Mouse (Mus musculus): ENCODE results near the gene Nans.
A peak's percentile ranks its signal among the peaks of the same experiment; 100 is the strongest.

The Nans gene

GRCm38 (mm10) chr4:46532926-46533325, 43.9 kb downstream of the Nans start:
- no peak for DNase-seq (ENCODE audit: low read depth, low spot score)

- DNase-seq (ENCODE audit: low read depth, low spot score) = no peak
Observed at GRCm38 (mm10) chr4:46533934-46534720, 45.1 kb downstream of the Nans start.

DNA sequence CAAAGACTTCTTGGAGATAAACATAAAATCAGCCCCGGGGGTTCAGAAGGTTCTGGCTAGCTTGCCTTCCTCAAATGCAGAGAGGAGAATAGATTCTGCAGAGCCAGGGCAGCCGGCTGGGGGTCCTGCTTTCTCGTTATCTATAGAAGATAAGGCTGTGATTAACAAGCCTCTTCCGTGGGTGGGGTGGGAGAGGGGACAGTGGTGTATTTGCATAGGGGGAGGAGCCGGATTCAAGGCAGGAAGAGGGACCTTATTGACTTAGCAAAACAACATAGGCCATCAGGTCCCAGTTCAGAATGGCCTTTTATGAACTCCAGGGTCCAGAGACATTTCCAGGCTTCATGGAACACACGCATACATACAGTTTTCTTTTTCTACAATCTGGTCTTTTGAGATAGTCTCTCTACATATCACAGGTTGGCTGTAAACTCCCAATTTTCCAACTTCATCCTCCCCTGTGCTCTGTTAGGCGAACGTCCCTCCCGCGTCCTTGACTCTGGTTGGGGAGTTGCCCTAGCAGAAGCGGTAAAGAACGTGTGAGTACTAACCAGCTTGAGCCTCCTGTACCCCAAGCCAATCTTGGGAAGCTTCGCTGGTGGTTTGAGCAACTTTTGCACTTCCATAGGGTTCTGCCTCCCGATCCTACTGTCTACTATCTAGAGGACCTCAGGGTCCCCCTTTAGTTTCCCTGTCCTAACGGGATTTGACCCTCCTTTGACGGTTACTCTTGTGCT, 46.2 kb downstream of the Nans start:
- peak; percentile 80 for DNase-seq (ENCODE audit: low read depth, low spot score)

- DNase-seq (ENCODE audit: low read depth, low spot score) = peak; percentile 85
Observed at GRCm38 (mm10) chr4:46535840-46536361, 46.9 kb downstream of the Nans start, which contains the start of gene Trim14. Trim14 (minus strand) TSS chr4:46536141.

GRCm38 (mm10) chr4:46539167-46539566, 50.1 kb downstream of the Nans start:
- DNase-seq (ENCODE audit: low read depth, low spot score) = no peak

DNA sequence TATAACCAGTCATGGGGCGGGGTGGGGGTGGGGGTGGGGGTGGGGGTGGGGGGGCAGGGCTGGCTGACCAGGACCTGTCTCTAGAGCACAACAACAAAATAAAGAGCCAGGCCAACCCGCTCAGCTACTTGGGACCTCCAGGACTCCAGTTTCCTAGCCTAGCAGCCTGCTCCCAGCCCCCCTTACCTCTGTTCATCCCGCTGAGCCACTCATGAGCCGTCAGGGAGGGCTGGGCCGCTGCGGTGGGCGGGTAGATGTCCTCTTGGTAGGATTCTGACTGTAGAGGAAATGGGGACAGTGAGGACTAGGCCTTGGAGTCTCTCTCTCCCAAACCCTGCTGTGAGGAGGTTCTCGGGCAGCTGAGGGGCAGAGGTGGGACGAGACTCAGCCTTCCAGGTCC, 52.7 kb downstream of the Nans start:
- DNase-seq (ENCODE audit: low read depth, low spot score) = no peak

DNA sequence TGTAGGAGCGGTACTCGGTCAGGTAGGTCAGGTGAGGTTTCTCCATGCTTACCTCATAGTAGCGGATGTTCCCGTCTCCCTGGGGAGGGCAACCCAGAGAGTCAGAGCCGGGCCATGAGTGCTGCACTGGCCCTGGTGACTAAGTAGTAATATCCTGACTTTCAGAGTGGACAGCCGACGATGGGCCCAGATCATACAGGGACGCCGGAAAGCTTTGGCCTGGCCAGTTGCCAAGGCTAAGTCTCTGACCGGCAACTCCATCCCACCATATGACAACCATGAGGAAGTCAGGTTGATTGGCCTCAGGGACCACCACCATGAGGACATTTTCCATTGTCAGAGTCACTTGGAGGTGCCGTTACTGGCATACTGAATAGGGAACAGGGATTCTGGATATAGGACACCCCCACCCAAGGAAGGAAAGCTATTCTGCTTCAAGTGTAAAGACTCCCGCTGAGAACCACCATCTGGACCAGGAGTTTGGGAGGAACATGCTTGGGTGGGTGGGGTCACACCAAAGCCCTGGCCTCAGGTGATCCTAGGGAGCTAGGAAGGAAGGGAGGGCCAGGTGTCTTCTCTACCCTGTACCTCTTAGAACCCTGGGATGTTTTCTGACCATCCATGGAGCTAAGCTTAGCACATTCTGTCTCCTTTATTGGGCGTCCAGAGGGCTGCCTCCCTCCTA, 54.5 kb downstream of the Nans start:
- no peak for DNase-seq (ENCODE audit: low read depth, low spot score)

GRCm38 (mm10) chr4:46544313-46544712, 55.3 kb downstream of the Nans start:
- peak; percentile 54 for DNase-seq (ENCODE audit: low read depth, low spot score)

DNA sequence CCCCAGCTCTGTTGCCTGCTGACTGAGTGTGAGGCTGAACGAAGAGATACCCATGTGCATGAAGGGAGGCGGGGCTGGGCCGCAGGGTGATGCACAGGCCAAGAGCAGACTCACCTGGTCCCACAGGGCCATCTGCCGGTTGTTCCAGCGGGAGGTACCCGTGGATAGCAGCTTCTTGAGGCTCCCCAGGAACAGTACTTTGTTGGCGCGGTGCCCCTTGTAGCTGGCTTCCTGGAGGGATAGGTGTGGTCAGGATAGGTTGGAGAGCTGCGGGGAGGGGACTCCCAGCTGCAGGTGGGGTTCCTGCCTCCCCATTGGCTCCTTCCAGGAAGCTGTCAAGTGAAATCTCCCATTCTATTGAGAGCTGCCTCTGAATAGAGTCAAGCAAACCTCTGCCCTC, 56.5 kb downstream of the Nans start:
- no peak for DNase-seq (ENCODE audit: low read depth, low spot score)

- DNase-seq (ENCODE audit: low read depth, low spot score) = no peak
Observed at GRCm38 (mm10) chr4:46546709-46547108, 57.7 kb downstream of the Nans start.

DNA sequence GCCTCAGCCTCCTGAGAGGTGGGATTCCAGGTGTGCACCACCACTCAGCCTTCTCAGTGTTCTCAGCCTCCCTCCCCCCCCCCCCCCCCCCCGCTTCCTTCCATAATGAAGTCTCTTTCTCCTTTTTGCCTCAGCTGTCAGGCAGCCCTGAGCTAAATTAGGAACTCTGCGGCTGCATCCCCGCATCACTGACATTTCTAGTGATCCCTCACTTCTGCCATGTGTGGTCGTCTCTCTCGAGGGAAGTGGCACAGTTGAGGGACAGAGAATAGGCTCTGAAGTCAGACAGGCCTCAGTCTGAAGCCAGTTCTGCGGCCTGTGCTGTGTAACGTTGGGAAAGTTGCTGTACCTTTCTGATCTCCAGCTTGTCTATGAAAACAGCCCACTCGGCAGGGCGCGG, 60.9 kb downstream of the Nans start:
- no peak for DNase-seq (ENCODE audit: low read depth, low spot score)

- no peak for DNase-seq (ENCODE audit: low read depth, low spot score)
Observed at GRCm38 (mm10) chr4:46550406-46550805, 61.4 kb downstream of the Nans start.
